Mouse (Mus musculus) lung, embryonic 15.5 days (tissue): Measurements from ENCODE around the gene Gpr173. TPM values are rescaled to one million over a fixed set of nuclear protein-coding genes. Genes with fewer than 3 reads are reported as not detected.
"Not testable (repeated sequence)": the region's sequence is repeated elsewhere in the genome, so short reads cannot be mapped to it uniquely, and the experiment has no call there.

ENCODE experiments used
- ATAC-seq: fragments of 200-750 bp; cut with Nextera tagmentation; 2 replicates; pipeline ENCODE4 v1.8.0; 2017; ENCODE audit warnings: moderate number of reproducible peaks, borderline replicate concordance; ENCODE audit not compliant: low FRiP score, low TSS enrichment; ENCODE audit errors: extremely low read depth
- H3K27ac ChIP-seq: fragments of 300-500 bp; sonication (generic); 2 replicates; pipeline ENCODE4 v1.5.1; 2015; ENCODE audit warnings: moderate library complexity, mild to moderate bottlenecking, inconsistent platforms
- H3K27me3 ChIP-seq: fragments of 300-500 bp; sonication (generic); 2 replicates; pipeline ENCODE4 v1.6.1; 2015; ENCODE audit warnings: inconsistent platforms
- H3K36me3 ChIP-seq: fragments of 300-500 bp; sonication (generic); 2 replicates; pipeline ENCODE4 v1.6.1; 2015; ENCODE audit warnings: inconsistent platforms
- H3K4me1 ChIP-seq: fragments of 300-500 bp; sonication (generic); 2 replicates; pipeline ENCODE4 v1.6.1; 2015; ENCODE audit warnings: inconsistent platforms
- H3K4me2 ChIP-seq: fragments of 300-500 bp; sonication (generic); 2 replicates; pipeline ENCODE4 v1.6.1; 2015; ENCODE audit warnings: inconsistent platforms, mild to moderate bottlenecking, moderate library complexity
- H3K4me3 ChIP-seq: fragments of 300-500 bp; sonication (generic); 2 replicates; pipeline ENCODE4 v1.5.1; 2015; ENCODE audit warnings: mild to moderate bottlenecking, inconsistent platforms
- H3K9ac ChIP-seq: fragments of 300-500 bp; sonication (generic); 2 replicates; pipeline ENCODE4 v1.6.1; 2015; ENCODE audit warnings: inconsistent platforms
- H3K9me3 ChIP-seq: fragments of 300-500 bp; sonication (generic); 2 replicates; pipeline ENCODE4 v1.6.1; 2016; ENCODE audit warnings: inconsistent platforms
- WGBS: fragments of 180-500 bp; shearing (Covaris S2); methylation state at CpG from one replicate; pipeline ENCODE4 v1.1.7; 2015; 5-methylcytosine and 5-hydroxymethylcytosine counted together
- polyA plus RNA-seq: library from polyadenylated mRNA; unstranded; fragments of >200 nt; fragmentation: Nextera tagmentation; extraction: Ambion mirVana; gene quantifications from 2 replicates; pipeline ENCODE4 v1.2.1, GENCODE M21; 2015

Gpr173 gene
- polyA plus RNA-seq, 1 experiment from 2014 or later = 3.1 TPM

GRCm38 (mm10) chrX:152336546-152337332, 31.8 kb downstream of the Gpr173 start:
- Histone ChIP-seq H3K4me2 (peak overlapping the region; percentile 52), H3K9ac (peak overlapping the region; percentile 39), H3K36me3 (0 out of 2 replicates have a peak, but pooled peaks cover 6% of the 10 kb centered on the region), H3K4me3 (peak overlapping the region; percentile 22), H3K9me3 (no peaks in the 10 kb centered on the region), H3K27ac (peak overlapping the region; percentile 92), H3K4me1 (peaks cover 6% of the 10 kb centered on the region; the same call in 1 of the 2 replicates), H3K27me3 (peaks cover 30% of the 10 kb centered on the region)
- peak; percentile 100 for ATAC-seq
- WGBS = 10% methylated on average over 33 of the region's 33 CpGs

DNA sequence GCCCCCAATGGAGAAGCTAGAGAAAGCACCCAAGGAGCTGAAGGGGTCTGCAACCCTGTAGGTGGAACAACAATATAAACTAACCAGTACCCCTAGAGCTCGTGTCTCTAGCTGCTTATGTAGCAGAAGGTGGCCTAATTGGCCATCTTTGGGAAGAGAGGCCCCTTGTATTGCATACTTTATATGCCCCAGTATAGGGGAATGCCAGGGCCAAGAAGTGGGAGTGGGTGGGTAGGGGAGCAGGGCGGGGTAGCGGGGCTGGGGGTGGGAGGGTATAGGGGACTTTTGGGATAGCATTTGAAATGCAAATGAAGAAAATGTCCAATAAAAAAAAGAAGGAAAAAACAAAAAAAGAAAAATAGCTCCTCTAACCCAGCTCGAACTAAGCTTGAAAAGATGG, 32.4 kb downstream of the Gpr173 start:
- Histone ChIP-seq H3K27ac (peak overlapping the region; percentile 92; the same call in 1 of the 2 replicates), H3K27me3 (peaks cover 24% of the 10 kb centered on the region), H3K4me3 (peak overlapping the region; percentile 22), H3K4me2 (peak overlapping the region; percentile 52)
- WGBS = 39% methylated on average over 4 of the region's 4 CpGs
- not testable (repeated sequence) for H3K4me1 ChIP-seq, H3K9me3 ChIP-seq, H3K9ac ChIP-seq, H3K36me3 ChIP-seq
- ATAC-seq = peak; percentile 29; the same call in 1 of the 2 replicates

DNA sequence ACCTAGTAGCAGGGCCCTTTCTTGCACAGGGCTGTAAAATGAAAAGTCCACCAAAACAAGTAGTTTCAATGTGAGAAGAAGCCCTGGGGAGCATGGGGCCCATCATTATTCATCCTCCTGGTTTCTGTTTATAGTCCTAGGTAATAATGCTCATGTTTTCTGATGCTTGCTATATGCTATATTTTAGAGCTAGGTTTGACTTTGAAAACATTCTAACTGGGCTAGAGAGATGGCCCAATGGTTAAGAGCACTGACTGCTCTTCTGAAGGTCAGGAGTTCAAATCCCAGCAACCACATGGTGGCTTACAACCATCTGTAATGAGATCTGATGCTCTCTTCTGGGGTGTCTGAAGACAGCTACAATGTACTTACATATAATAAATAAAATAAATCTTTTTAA, 39.1 kb downstream of the Gpr173 start:
- ATAC-seq, H3K9ac ChIP-seq, H3K4me3 ChIP-seq, H3K4me2 ChIP-seq, H3K4me1 ChIP-seq, H3K9me3 ChIP-seq, H3K36me3 ChIP-seq, H3K27ac ChIP-seq: not testable (repeated sequence)
- H3K27me3 ChIP-seq = peaks cover 19% of the 10 kb centered on the region

DNA sequence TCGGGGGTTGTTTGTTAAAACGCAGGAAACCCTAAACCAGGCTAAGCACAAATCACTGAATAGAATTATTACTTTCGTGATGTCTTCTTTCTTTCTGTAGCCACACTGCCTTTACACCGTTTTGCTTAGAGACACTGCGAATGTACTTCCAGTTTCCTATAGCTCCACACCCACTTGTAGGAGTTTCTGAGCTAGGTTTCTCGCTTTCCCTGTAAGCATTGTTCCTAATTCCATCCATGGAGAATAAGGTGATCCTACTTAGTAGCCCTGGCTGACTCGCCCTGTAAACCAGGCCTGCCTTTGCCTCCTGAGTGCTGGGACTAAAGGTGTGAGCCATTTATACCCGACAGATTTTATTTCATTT, 40.8 kb downstream of the Gpr173 start:
- no peak overlapping the region for H3K27ac ChIP-seq
- WGBS = 21% methylated on average over 8 of the region's 8 CpGs
- H3K36me3 ChIP-seq = no peaks in the 10 kb centered on the region
- H3K9ac ChIP-seq = no peak overlapping the region
- no peaks in the 10 kb centered on the region for H3K9me3 ChIP-seq
- 0 out of 2 replicates have a peak, but pooled peaks have one; percentile 9 for ATAC-seq
- peak overlapping the region; percentile 58 for H3K4me3 ChIP-seq
- peak overlapping the region; percentile 64 for H3K4me2 ChIP-seq
- H3K27me3 ChIP-seq = peaks cover 19% of the 10 kb centered on the region
- no peaks in the 10 kb centered on the region for H3K4me1 ChIP-seq

DNA sequence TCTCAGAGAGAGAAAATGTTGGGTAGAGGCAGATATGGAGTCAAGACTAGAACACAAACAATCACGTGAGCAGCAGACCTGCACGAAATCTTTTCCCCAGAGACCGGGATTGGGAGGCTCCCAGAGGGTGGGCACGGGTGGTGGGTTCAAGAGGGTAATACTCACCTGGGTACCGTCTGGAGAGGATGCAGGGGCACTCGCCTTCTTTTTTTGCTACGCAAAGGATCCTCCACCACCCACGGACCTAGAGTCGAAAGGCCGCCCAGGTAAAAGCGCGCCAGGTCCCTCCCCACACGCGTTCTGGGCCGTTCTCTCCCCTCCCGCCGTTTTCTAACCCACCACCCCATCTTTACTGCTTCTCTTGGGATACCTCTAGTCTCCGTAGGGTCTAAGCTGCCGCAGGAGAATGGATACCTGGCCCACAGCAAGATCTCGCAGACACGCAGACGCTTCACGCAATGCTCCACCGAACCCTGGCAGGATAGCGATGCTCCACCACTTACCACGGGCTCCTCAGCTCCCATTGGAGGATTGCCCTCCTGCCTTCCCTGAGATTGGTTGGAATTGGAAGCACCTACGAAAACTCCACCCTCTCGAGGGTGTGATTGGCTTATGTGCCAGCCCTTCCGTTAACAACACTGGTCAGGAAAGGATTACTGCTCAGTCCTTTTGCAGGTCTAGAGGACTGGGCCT, 41.4 kb downstream of the Gpr173 start, which contains the start of gene Kantr:
TSS of gene Kantr (minus strand) at position 500 of the 693 bp plus-strand sequence.
- no peaks in the 10 kb centered on the region for H3K36me3 ChIP-seq
- peak within 1 kb of the TSS; percentile 64 for H3K4me2 ChIP-seq
- H3K4me3 ChIP-seq = peak within 1 kb of the TSS; percentile 58
- H3K9me3 ChIP-seq = no peaks in the 10 kb centered on the region
- no peaks in the 10 kb centered on the region for H3K4me1 ChIP-seq
- WGBS = 7% methylated on average over 24 of the region's 29 CpGs
- ATAC-seq = peak; percentile 98
- H3K27ac ChIP-seq = peak within 1 kb of the TSS; percentile 33; the same call in 1 of the 2 replicates
- H3K9ac ChIP-seq = peak within 1 kb of the TSS; percentile 53
- peaks cover 19% of the 10 kb centered on the region for H3K27me3 ChIP-seq

- no peak for ATAC-seq
- Histone ChIP-seq H3K4me2 (no peak overlapping the region), H3K4me3 (no peak overlapping the region), H3K9ac (no peak overlapping the region), H3K4me1 (no peaks in the 10 kb centered on the region), H3K9me3 (no peaks in the 10 kb centered on the region), H3K36me3 (no peaks in the 10 kb centered on the region), H3K27ac (no peak overlapping the region), H3K27me3 (peaks cover 9% of the 10 kb centered on the region)
- WGBS = 89% methylated on average over 1 of the region's 1 CpGs
Observed at GRCm38 (mm10) chrX:152323584-152323983, 44.9 kb downstream of the Gpr173 start.

DNA sequence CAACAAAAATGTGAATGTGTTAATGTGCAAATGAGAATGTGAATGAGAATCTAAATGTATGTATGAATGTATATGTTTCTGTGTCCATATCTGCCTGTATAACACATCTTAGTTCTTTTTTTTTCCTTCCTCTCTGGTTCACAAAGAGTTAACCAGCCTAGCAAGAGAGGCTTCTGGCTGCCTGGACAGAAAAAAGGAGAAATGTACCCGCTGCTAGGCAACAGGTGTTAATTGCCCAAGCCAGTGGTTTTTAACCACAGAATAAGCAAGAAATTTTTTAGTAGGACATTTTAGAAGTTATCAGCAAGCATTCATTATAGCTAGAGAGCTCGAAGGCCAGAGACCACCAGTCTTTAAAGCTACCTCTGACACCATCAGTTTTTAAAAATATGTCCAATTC, 45.7 kb downstream of the Gpr173 start:
- no peak for ATAC-seq
- H3K27ac ChIP-seq = no peak overlapping the region
- WGBS = 38% methylated on average over 2 of the region's 2 CpGs
- peaks cover 6% of the 10 kb centered on the region for H3K27me3 ChIP-seq
- no peak overlapping the region for H3K4me3 ChIP-seq
- H3K36me3 ChIP-seq = no peaks in the 10 kb centered on the region
- H3K4me1 ChIP-seq = no peaks in the 10 kb centered on the region
- no peak overlapping the region for H3K4me2 ChIP-seq
- H3K9ac ChIP-seq = no peak overlapping the region
- H3K9me3 ChIP-seq = no peaks in the 10 kb centered on the region

GRCm38 (mm10) chrX:152320535-152320934, 48.0 kb downstream of the Gpr173 start:
- no peak overlapping the region for H3K27ac ChIP-seq

GRCm38 (mm10) chrX:152307942-152308341, 60.6 kb downstream of the Gpr173 start:
- Histone ChIP-seq H3K36me3 (no peaks in the 10 kb centered on the region), H3K27ac (no peak overlapping the region), H3K4me3 (no peak overlapping the region), H3K4me2 (no peak overlapping the region), H3K9me3 (no peaks in the 10 kb centered on the region), H3K4me1 (no peaks in the 10 kb centered on the region), H3K9ac (no peak overlapping the region), H3K27me3 (peaks cover 12% of the 10 kb centered on the region; the same call in 1 of the 2 replicates)
- no peak for ATAC-seq
- WGBS = 61% methylated on average over 2 of the region's 2 CpGs

More at GRCm38 (mm10) chrX:152320535-152320934, 48.0 kb downstream of the Gpr173 start:
- 70% methylated on average over 4 of the region's 4 CpGs for WGBS
- no peaks in the 10 kb centered on the region for H3K36me3 ChIP-seq
- no peak overlapping the region for H3K4me2 ChIP-seq
- no peak overlapping the region for H3K4me3 ChIP-seq
- no peak overlapping the region for H3K9ac ChIP-seq
- H3K27me3 ChIP-seq = no peaks in the 10 kb centered on the region; the same call in 1 of the 2 replicates
- no peak for ATAC-seq
- no peaks in the 10 kb centered on the region for H3K4me1 ChIP-seq
- no peaks in the 10 kb centered on the region for H3K9me3 ChIP-seq

DNA sequence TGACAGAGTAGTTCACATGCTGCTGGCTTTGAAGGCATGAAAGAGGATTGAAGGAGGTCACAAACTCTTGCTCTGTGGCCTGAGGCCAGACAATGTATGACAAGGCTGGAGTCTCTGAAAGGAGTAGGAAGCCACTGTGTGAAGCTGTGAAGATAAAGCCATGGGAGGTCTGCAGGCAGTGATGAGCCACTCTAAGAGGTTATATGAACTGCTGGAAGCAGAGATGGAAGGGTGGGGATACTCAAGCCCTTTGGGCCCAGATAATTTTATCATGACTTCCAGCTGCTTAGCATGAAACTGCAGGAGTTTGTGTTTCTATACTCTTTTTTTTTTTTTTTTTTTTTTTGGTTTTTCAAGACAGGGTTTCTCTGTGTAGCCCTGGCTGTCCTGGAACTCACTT, 61.1 kb downstream of the Gpr173 start:
- Histone ChIP-seq H3K27me3 (peaks cover 12% of the 10 kb centered on the region; the same call in 1 of the 2 replicates), H3K9me3 (no peaks in the 10 kb centered on the region), H3K27ac (no peak overlapping the region), H3K9ac (no peak overlapping the region), H3K4me3 (no peak overlapping the region), H3K4me1 (no peaks in the 10 kb centered on the region), H3K36me3 (no peaks in the 10 kb centered on the region), H3K4me2 (no peak overlapping the region)
- ATAC-seq = no peak

DNA sequence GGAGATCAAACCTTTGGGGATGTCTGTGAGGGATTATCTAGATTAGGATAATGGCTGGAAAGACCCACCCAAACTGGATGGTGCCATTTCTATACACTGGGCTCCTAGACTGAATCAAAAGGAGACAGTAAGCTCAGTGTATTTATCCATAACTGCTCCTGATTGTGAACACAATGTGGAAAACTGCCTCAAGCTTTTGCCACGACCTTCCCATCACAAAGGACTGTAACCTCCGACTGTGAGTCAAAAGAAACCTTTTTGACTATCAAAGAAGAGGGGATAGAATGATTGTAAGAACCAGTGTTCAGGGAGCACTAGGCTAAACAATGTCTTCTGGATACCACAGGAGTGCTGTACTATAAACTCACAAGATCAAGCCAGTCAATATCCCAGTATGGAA, 62.3 kb downstream of the Gpr173 start:
- Histone ChIP-seq H3K9ac (no peak overlapping the region), H3K36me3 (no peaks in the 10 kb centered on the region), H3K4me2 (no peak overlapping the region), H3K27ac (no peak overlapping the region), H3K4me3 (no peak overlapping the region), H3K9me3 (no peaks in the 10 kb centered on the region), H3K27me3 (peaks cover 12% of the 10 kb centered on the region; the same call in 1 of the 2 replicates), H3K4me1 (no peaks in the 10 kb centered on the region)
- ATAC-seq = no peak
- WGBS = 80% methylated on average over 2 of the region's 2 CpGs
